Mouse (Mus musculus): ENCODE measurements around the gene Pitpnb.

DNA sequence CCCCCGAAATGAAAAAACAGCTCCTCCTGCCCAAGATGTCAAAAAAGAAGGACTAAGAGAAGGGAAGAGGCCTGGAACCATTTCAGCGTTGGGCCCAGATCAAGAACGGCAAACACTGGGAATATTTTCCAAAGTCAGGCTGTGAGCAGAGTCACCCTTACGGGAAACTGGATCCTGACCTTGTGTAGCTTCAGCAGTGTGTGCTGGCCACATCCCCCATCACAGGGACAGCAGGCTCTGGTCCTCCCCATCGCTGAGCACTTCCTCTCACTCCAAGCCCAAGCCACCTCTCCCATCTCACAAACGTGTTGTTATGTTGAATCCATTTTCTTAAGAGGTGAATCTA lies 72.1 kb downstream of the Pitpnb start:
- no peak for TF ChIP-seq CHD2 (IDR thresholded peaks at IDR 0.05; ENCODE audit: low read depth, low read length)
- TF ChIP-seq HCFC1 (IDR thresholded peaks at IDR 0.05; ENCODE audit: borderline replicate concordance, insufficient read depth, low read length), result no peak
